Mouse (Mus musculus): Measurements from ENCODE around the gene Notch4. TPM values are rescaled to one million over a fixed set of nuclear protein-coding genes. Genes with fewer than 3 reads are reported as not detected.

Notch4 gene
- polyA plus RNA-seq, 1 experiment from 2014 or later: 4.7 TPM

DNA sequence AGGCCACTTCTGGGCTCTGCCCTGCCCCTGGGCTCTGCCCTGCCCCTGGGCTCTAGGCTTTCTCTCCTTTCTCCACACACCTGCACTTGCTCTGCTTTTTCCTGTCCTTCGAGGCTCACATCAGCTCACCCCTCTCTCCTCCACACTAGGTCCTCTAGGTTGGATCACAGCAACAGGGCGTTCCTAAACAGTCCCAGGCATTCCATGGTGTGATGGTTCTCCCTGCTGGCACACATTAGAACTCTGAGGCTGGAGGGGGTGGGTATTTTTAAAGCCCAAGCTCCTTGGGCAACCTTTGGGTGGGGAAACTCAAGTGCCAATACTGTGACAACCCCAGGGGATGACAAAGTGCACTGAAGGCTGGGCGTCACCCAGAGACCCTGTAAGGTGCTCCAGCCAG, 73.4 kb downstream of the Notch4 start:
- H3K36me3 ChIP-seq (ENCODE audit: control insufficient read depth, insufficient read depth, low read length): no peaks in the 10 kb centered on the region
- peaks cover 12% of the 10 kb centered on the region; the same call in 1 of the 2 replicates for H3K4me1 ChIP-seq (ENCODE audit: control insufficient read depth, insufficient read depth, low read length)
- no peak for ATAC-seq (ENCODE audit: low read depth)
- H3K27ac ChIP-seq (replicated peaks; ENCODE audit: low read depth, low read length): no peak overlapping the region
- H3K9ac ChIP-seq (ENCODE audit: low read depth, low read length): no peak overlapping the region; the same call in 1 of the 2 replicates
- H3K27me3 ChIP-seq (replicated peaks; ENCODE audit: control insufficient read depth, insufficient read depth, low read length): 0 out of 2 replicates have a peak, but pooled peaks cover 5% of the 10 kb centered on the region
- DNase-seq (ENCODE audit: low spot score): no peak
- no peak overlapping the region for H3K4me2 ChIP-seq (ENCODE audit: low read depth, low read length)
- H3K4me3 ChIP-seq (ENCODE audit: low read depth, low read length): no peak overlapping the region
- H3K9me3 ChIP-seq (ENCODE audit: control insufficient read depth, low read length): no peaks in the 10 kb centered on the region
- WGBS: 61% methylated on average over 3 of the region's 3 CpGs

Other genes starting within 250 kb of the Notch4 start
- gene H2-Eb2, start 238.6 kb upstream of the Notch4 start, polyA plus RNA-seq (2014; fragmentation: Nextera tagmentation; extraction: Ambion mirVana): not detected in 2 replicates
- not detected in 2 replicates for gene Btnl2, start 209.4 kb upstream of the Notch4 start, polyA plus RNA-seq (2014; fragmentation: Nextera tagmentation; extraction: Ambion mirVana)
- gene Btnl1, start 187.1 kb upstream of the Notch4 start, polyA plus RNA-seq (2014; fragmentation: Nextera tagmentation; extraction: Ambion mirVana): not detected in 2 replicates
- 0.38 and 0.71 TPM in 2 replicates for gene BC051142, start 165.4 kb upstream of the Notch4 start, polyA plus RNA-seq (2014; fragmentation: Nextera tagmentation; extraction: Ambion mirVana)
- not detected in 2 replicates for gene Btnl4, start 87.0 kb upstream of the Notch4 start, polyA plus RNA-seq (2014; fragmentation: Nextera tagmentation; extraction: Ambion mirVana)
- not detected in 2 replicates for gene Btnl6, start 46.9 kb upstream of the Notch4 start, polyA plus RNA-seq (2014; fragmentation: Nextera tagmentation; extraction: Ambion mirVana)
- 7.5 and 8.7 TPM in 2 replicates for gene Gpsm3, start 25.5 kb downstream of the Notch4 start, polyA plus RNA-seq (2014; fragmentation: Nextera tagmentation; extraction: Ambion mirVana)
- gene Pbx2, start 27.0 kb downstream of the Notch4 start, polyA plus RNA-seq (2014; fragmentation: Nextera tagmentation; extraction: Ambion mirVana): 11.3 and 12.2 TPM in 2 replicates
- gene Ager, start 33.6 kb downstream of the Notch4 start, polyA plus RNA-seq (2014; fragmentation: Nextera tagmentation; extraction: Ambion mirVana): 2.0 and 2.3 TPM in 2 replicates
- gene Rnf5, start 39.4 kb downstream of the Notch4 start, polyA plus RNA-seq (2014; fragmentation: Nextera tagmentation; extraction: Ambion mirVana): 80.8 and 85.3 TPM in 2 replicates
- 54.8 and 60.5 TPM in 2 replicates for gene Agpat1, start 40.0 kb downstream of the Notch4 start, polyA plus RNA-seq (2014; fragmentation: Nextera tagmentation; extraction: Ambion mirVana)
- 12.3 and 14.0 TPM in 2 replicates for gene Egfl8, start 51.7 kb downstream of the Notch4 start, polyA plus RNA-seq (2014; fragmentation: Nextera tagmentation; extraction: Ambion mirVana)
- gene Ppt2, start 64.2 kb downstream of the Notch4 start, polyA plus RNA-seq (2014; fragmentation: Nextera tagmentation; extraction: Ambion mirVana): 23.6 and 26.4 TPM in 2 replicates
- gene Prrt1, start 65.3 kb downstream of the Notch4 start, polyA plus RNA-seq (2014; fragmentation: Nextera tagmentation; extraction: Ambion mirVana): 0.64 and 0.92 TPM in 2 replicates
- 10.0 and 11.8 TPM in 2 replicates for gene Fkbpl, start 80.5 kb downstream of the Notch4 start, polyA plus RNA-seq (2014; fragmentation: Nextera tagmentation; extraction: Ambion mirVana)
- 60.8 and 68.5 TPM in 2 replicates for gene Atf6b, start 82.9 kb downstream of the Notch4 start, polyA plus RNA-seq (2014; fragmentation: Nextera tagmentation; extraction: Ambion mirVana)
- gene Tnxb, start 106.3 kb downstream of the Notch4 start, polyA plus RNA-seq (2014; fragmentation: Nextera tagmentation; extraction: Ambion mirVana): 1.8 and 3.1 TPM in 2 replicates
- gene C4b, start 179.6 kb downstream of the Notch4 start, polyA plus RNA-seq (2014; fragmentation: Nextera tagmentation; extraction: Ambion mirVana): 0.93 and 1.1 TPM in 2 replicates
- gene Cyp21a1, start 240.3 kb downstream of the Notch4 start, polyA plus RNA-seq (2014; fragmentation: Nextera tagmentation; extraction: Ambion mirVana): not detected in 2 replicates